Mouse (Mus musculus) CH12.LX (cell line): ENCODE results near the gene Ep300. TPM values are rescaled to one million over a fixed set of nuclear protein-coding genes. Genes with fewer than 3 reads are reported as not detected.

Source experiments
- DNase-seq: peaks from one replicate; pipeline ENCODE4 v3.0.0-alpha.2; 2013; ENCODE audit errors: extremely low read depth
- H3K27ac ChIP-seq: 2 replicates; pipeline ENCODE4 v1.5.1; 2012; ENCODE audit warnings: low read depth, mild to moderate bottlenecking, control low read depth, moderate library complexity; ENCODE audit not compliant: insufficient read depth
- H3K27me3 ChIP-seq: replicated peaks from 2 replicates; pipeline ENCODE3; 2012; ENCODE audit warnings: inconsistent platforms
- H3K36me3 ChIP-seq, 2 experiments: replicated peaks in 1 of 2; 2 replicates each; pipeline versions ENCODE3 to v1.6.1; 2012; ENCODE audit warnings: inconsistent platforms in 1 of 2, low read length in 1 of 2, mild to moderate bottlenecking in 1 of 2, mixed read lengths in 1 of 2, moderate library complexity in 1 of 2; ENCODE audit not compliant: control insufficient read depth in 1 of 2, insufficient read depth in 1 of 2
- H3K4me1 ChIP-seq, 2 experiments: 2 replicates each; pipeline ENCODE4 v1.6.1; 2012; ENCODE audit warnings: inconsistent platforms in 1 of 2, moderate library complexity in 1 of 2; ENCODE audit not compliant: insufficient read depth in 2 of 2, control insufficient read depth in 1 of 2
- H3K4me2 ChIP-seq: 2 replicates; pipeline ENCODE4 v1.6.1; 2012; ENCODE audit warnings: low read depth, mild to moderate bottlenecking, control low read depth; ENCODE audit not compliant: poor library complexity, insufficient read depth, severe bottlenecking
- H3K4me3 ChIP-seq, 3 experiments: fragments of 150-350 bp in 1 of 3; sonication (generic) in 1 of 3; replicated peaks in 1 of 3; 2 replicates each; pipeline versions ENCODE3 to v1.5.1; 2011 to 2012; ENCODE audit warnings: low read depth in 2 of 3, low read length in 2 of 3, mild to moderate bottlenecking in 2 of 3, moderate library complexity in 2 of 3, control low read depth in 1 of 3, improper control_type of control experiment in 1 of 3, inconsistent platforms in 1 of 3, mixed read lengths in 1 of 3; ENCODE audit not compliant: poor library complexity in 1 of 3
- H3K79me2 ChIP-seq: replicated peaks from 2 replicates; pipeline ENCODE4 v1.6.1; 2012; ENCODE audit warnings: mild to moderate bottlenecking, moderate library complexity; ENCODE audit not compliant: control insufficient read depth, poor library complexity, insufficient read depth, severe bottlenecking; ENCODE audit errors: extremely low read depth
- H3K9ac ChIP-seq: 2 replicates; pipeline ENCODE4 v1.6.1; 2012; ENCODE audit warnings: low read depth, mild to moderate bottlenecking, control low read depth, moderate library complexity; ENCODE audit not compliant: insufficient read depth
- H3K9me3 ChIP-seq: replicated peaks from 2 replicates; pipeline ENCODE3; 2012; ENCODE audit warnings: low read length, inconsistent platforms, mixed read lengths
- CHD1 ChIP-seq: IDR thresholded peaks from 2 replicates; pipeline ENCODE4 v1.6.1; 2012; ENCODE audit warnings: low read depth, low read length, improper control_type of control experiment, inconsistent platforms
- CTCF ChIP-seq, 2 experiments: IDR thresholded peaks in 1 of 2; conservative IDR thresholded peaks in 1 of 2; 2 replicates each; pipeline ENCODE4 v1.5.1; 2011 to 2012; ENCODE audit warnings: low read depth in 2 of 2, low read length in 2 of 2, improper control_type of control experiment in 1 of 2, inconsistent platforms in 1 of 2, mild to moderate bottlenecking in 1 of 2, moderate library complexity in 1 of 2
- EP300 ChIP-seq: IDR thresholded peaks from 2 replicates; pipeline ENCODE4 v1.6.1; 2011; ENCODE audit warnings: low read length, improper control_type of control experiment
- IRF4 ChIP-seq: IDR thresholded peaks from 2 replicates; pipeline ENCODE4 v1.6.1; 2014; ENCODE audit warnings: low read depth, mild to moderate bottlenecking, inconsistent platforms, low read length, improper control_type of control experiment
- JUN ChIP-seq: IDR thresholded peaks from 2 replicates; pipeline ENCODE4 v1.6.1; 2011; ENCODE audit warnings: low read depth, mild to moderate bottlenecking, low read length, improper control_type of control experiment, moderate library complexity; ENCODE audit not compliant: insufficient read depth
- JUND ChIP-seq: conservative IDR thresholded peaks from 2 replicates; pipeline ENCODE4 v1.6.1; 2011; ENCODE audit warnings: low read depth, low read length, improper control_type of control experiment
- MAX ChIP-seq: IDR thresholded peaks from 2 replicates; pipeline ENCODE4 v1.6.1; 2011; ENCODE audit warnings: low read length, improper control_type of control experiment
- MAZ ChIP-seq: IDR thresholded peaks from 2 replicates; pipeline ENCODE4 v1.6.1; 2012; ENCODE audit warnings: low read depth, mild to moderate bottlenecking, inconsistent platforms, low read length, improper control_type of control experiment, moderate library complexity
- MEF2A ChIP-seq: IDR thresholded peaks from 2 replicates; pipeline ENCODE4 v1.6.1; 2014; ENCODE audit warnings: low read depth, mild to moderate bottlenecking, inconsistent platforms, low read length, improper control_type of control experiment, borderline replicate concordance
- MXI1 ChIP-seq: IDR thresholded peaks from 2 replicates; pipeline ENCODE4 v1.6.1; 2011; ENCODE audit warnings: mild to moderate bottlenecking, low read depth, low read length, improper control_type of control experiment
- NELFE ChIP-seq: IDR thresholded peaks from 2 replicates; pipeline ENCODE4 v1.6.1; 2011; ENCODE audit warnings: low read depth, low read length, improper control_type of control experiment
- NRF1 ChIP-seq: IDR thresholded peaks from 2 replicates; pipeline ENCODE4 v1.6.1; 2014; ENCODE audit warnings: low read depth, mild to moderate bottlenecking, inconsistent platforms, low read length, improper control_type of control experiment, moderate library complexity
- PAX5 ChIP-seq: IDR thresholded peaks from 2 replicates; pipeline ENCODE4 v1.6.1; 2012; ENCODE audit warnings: low read length, inconsistent platforms, mixed read lengths
- POLR2A ChIP-seq: IDR thresholded peaks from 2 replicates; pipeline ENCODE4 v1.6.1; 2011; ENCODE audit warnings: low read depth, mild to moderate bottlenecking, improper control_type of control experiment, low read length
- SIN3A ChIP-seq: IDR thresholded peaks from 2 replicates; pipeline ENCODE4 v1.6.1; 2012; ENCODE audit warnings: low read length, improper control_type of control experiment, inconsistent platforms
- SMC3 ChIP-seq: IDR thresholded peaks from 2 replicates; pipeline ENCODE4 v1.6.1; 2011; ENCODE audit warnings: low read depth, low read length, improper control_type of control experiment
- TBP ChIP-seq: conservative IDR thresholded peaks from 2 replicates; pipeline ENCODE4 v1.6.1; 2011; ENCODE audit warnings: low read depth, low read length, improper control_type of control experiment
- TCF12 ChIP-seq: IDR thresholded peaks from 2 replicates; pipeline ENCODE4 v1.6.1; 2014; ENCODE audit warnings: low read depth, mild to moderate bottlenecking, inconsistent platforms, low read length, improper control_type of control experiment
- UBTF ChIP-seq: IDR thresholded peaks from 2 replicates; pipeline ENCODE4 v1.6.1; 2012; ENCODE audit warnings: low read depth, mild to moderate bottlenecking, inconsistent platforms, low read length, improper control_type of control experiment, moderate library complexity
- USF1 ChIP-seq: IDR thresholded peaks from 2 replicates; pipeline ENCODE4 v1.6.1; 2014; ENCODE audit warnings: low read depth, mild to moderate bottlenecking, inconsistent platforms, low read length, improper control_type of control experiment
- USF2 ChIP-seq: conservative IDR thresholded peaks from 2 replicates; pipeline ENCODE4 v1.6.1; 2011; ENCODE audit warnings: low read depth, low read length, improper control_type of control experiment
- ZKSCAN1 ChIP-seq: IDR thresholded peaks from 2 replicates; pipeline ENCODE4 v1.6.1; 2012; ENCODE audit warnings: low read depth, inconsistent platforms, low read length, improper control_type of control experiment, borderline replicate concordance
- dilution Hi-C: fragments of 300-500 bp; cut with MboI; formaldehyde crosslinking; loops from 2 replicates; pipeline ENCODE4 v1.14.3; 2020; ENCODE audit warnings: low sequenced_read_pairs; ENCODE audit not compliant: extremely low pct_unique_long_range_greater_than_20kb, extremely low pct_ligation_motif_present
- in situ Hi-C: fragments of 300-500 bp; cut with MboI; formaldehyde crosslinking; loops from 3 replicates; pipeline ENCODE4 v1.14.3; 2019; ENCODE audit warnings: low sequenced_read_pairs, low pct_ligation_motif_present, low pct_unique_long_range_greater_than_20kb, mixed read lengths
- polyA plus RNA-seq: library from polyadenylated mRNA; unstranded; fragments of >175 nt; gene quantifications from 2 replicates; pipeline ENCODE4 v1.2.1, GENCODE M21; 2012; ENCODE audit warnings: low read depth; ENCODE audit not compliant: insufficient read length
- total RNA-seq, 2 experiments: library from RNA; depleted of rRNA; stranded (reverse); fragments of 300-350 nt in 1 of 2; fragments of >200 nt in 1 of 2; gene quantifications; 2 replicates each; pipeline ENCODE4 v1.2.3; 2012 to 2014

Gene Ep300
- total and polyA plus RNA-seq, 3 experiments: 5.9 to 33.2 (median 17.4) TPM

DNA sequence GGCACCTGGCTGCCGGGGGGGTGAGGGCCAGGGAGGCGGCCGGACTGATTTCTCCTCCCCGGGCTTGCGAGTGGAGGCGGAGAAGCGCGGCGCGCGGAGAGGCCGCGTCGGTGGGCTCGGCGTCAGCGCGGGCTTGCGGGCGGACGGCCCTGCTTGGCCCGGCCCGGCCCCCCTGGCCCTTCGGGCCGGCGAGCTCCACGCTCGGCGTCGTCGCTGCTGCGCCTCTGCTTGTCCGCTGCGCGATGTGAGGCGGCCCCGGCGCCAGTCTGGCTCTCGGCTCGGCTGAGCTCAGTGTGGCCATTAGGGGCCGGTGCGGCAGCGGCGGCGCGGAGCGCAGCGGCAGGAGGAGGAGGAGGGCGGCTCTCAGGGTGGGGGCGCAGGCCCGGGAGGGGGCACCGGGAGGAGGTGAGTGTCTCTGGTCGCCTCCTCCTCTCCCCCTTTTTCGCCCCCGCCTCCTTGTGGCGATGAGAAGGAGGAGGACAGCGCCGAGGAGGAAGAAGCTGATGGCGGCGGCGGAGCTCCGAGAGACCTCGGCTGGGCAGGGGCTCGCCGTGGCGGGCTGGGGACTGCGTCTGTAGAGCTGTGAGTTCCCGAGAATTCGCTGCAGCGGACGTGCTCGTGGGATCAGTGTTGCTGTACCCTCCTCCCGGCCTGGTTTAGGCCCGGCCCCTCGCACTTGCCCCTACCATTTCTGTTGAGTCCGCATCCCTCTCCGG is 753 bp downstream of the Ep300 start:
- no peaks in the 10 kb centered on the region for H3K9me3 ChIP-seq
- dilution Hi-C loops: no loop called here
- H3K79me2 ChIP-seq: peaks cover 35% of the 10 kb centered on the region
- in situ Hi-C loops: loop anchor here (10.0 kb wide), 1 partner anchor 101 kb away; no protein-coding TSS in a partner anchor
- DNase-seq: peak; percentile 77
- no peak overlapping the region for H3K4me2 ChIP-seq
- peak overlapping the region; percentile 94 for H3K27ac ChIP-seq
- peaks cover 0 to 34% of the 10 kb centered on the region in 2 experiments; a peak in 2 of 4 replicates for H3K4me1 ChIP-seq
- TF ChIP-seq NELFE: peak; percentile 77
- TF ChIP-seq USF1: no peak
- TF ChIP-seq SMC3: peak; percentile 32
- TF ChIP-seq CHD1: no peak
- no peak for TF ChIP-seq USF2
- peak; percentile 58; the same call in 1 of the 2 replicates for TF ChIP-seq TCF12
- peak; percentile 98 for TF ChIP-seq MAZ
- peak; percentile 80 for TF ChIP-seq SIN3A
- peak; percentile 85 for TF ChIP-seq MXI1
- peak; percentile 74 for TF ChIP-seq POLR2A
- peak; percentile 36; the same call in 1 of the 2 replicates for TF ChIP-seq MEF2A
- no peak for TF ChIP-seq JUND
- TF ChIP-seq NRF1: peak; percentile 50
- TF ChIP-seq EP300: no peak
- TF ChIP-seq ZKSCAN1: no peak
- 0 out of 2 replicates have a peak, but pooled peaks have one; percentile 38 for TF ChIP-seq TBP
- TF ChIP-seq JUN: no peak
- TF ChIP-seq CTCF (conservative IDR thresholded peaks at IDR 0.05 in 1 of 2, IDR thresholded peaks at IDR 0.05 in 1 of 2; ENCODE audit: low read depth in 2 of 2, low read length in 2 of 2): peak in 1 of 2 experiments; percentile 27; a peak in 2 of 4 replicates
- TF ChIP-seq UBTF: 0 out of 2 replicates have a peak, but pooled peaks have one; percentile 50
- peak; percentile 61; the same call in 1 of the 2 replicates for TF ChIP-seq IRF4
- peak overlapping the region; percentile 75 to 95 (median 86) for H3K4me3 ChIP-seq
- peaks cover 3 to 8% of the 10 kb centered on the region in 2 experiments for H3K36me3 ChIP-seq
- no peaks in the 10 kb centered on the region for H3K27me3 ChIP-seq
- peak overlapping the region; percentile 97 for H3K9ac ChIP-seq

- Histone ChIP-seq H3K4me2 (peak overlapping the region; percentile 99; the same call in 1 of the 2 replicates), H3K4me3 (peak overlapping the region; percentile 75 to 95 (median 86)), H3K9me3 (no peaks in the 10 kb centered on the region), H3K27me3 (no peaks in the 10 kb centered on the region), H3K79me2 (peaks cover 38% of the 10 kb centered on the region), H3K4me1 (peaks cover 0 to 34% of the 10 kb centered on the region in 2 experiments; a peak in 2 of 4 replicates), H3K27ac (peak overlapping the region; percentile 94), H3K36me3 (peaks cover 3 to 11% of the 10 kb centered on the region in 2 experiments), H3K9ac (peak overlapping the region; percentile 97)
- TF ChIP-seq UBTF (0 out of 2 replicates have a peak, but pooled peaks have one; percentile 6), USF2 (no peak), MAX (no peak), MAZ (no peak), PAX5 (no peak)
- in situ Hi-C loops (loop anchor here (10.0 kb wide), 1 partner anchor 102 kb away; no protein-coding TSS in a partner anchor), dilution Hi-C loops (no loop called here)
- DNase-seq: no peak
These were observed 1.3 kb downstream of the Ep300 start for GRCm38 (mm10) chr15:81586466-81586865.
